Mouse (Mus musculus) frontal cortex, postnatal 25 days (tissue): ENCODE measurements at regions not wholly inside any gene's neighbourhood (a gene's known extent, or its start where the extent isn't known, plus 50 kb on each side); places are given as distances from the start of the nearest gene placed in this dataset.

Source experiments
- DNase-seq, 2 experiments: peaks; one replicate each; pipeline ENCODE4 v3.0.0; 2022; ENCODE audit warnings: low spot score in 2 of 2

GRCm38 (mm10) chr1:42277130-42277529 is 418.4 kb upstream of the Pou3f3 start:
- DNase-seq = no peak

DNA sequence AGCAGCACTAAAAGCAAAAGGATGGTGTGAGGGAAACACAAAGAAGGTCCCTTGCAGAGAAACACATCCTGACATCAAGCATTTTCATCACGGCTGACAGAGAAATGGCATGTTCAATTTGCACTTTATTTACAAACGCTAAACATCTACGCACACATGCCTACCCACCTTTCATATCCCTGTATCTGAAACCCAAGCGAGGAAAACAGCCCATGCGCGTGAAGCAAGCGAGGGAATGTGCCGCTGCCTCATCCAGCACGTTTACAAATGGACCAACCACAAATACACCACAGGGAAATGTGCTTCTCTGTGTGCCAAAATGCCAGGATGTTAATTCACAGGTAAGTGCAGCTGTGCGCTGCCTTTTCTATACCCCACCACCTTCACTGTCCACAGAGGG is 399.7 kb upstream of the Pou3f3 start:
- no peak for DNase-seq

GRCm38 (mm10) chr1:42309251-42309650 is 386.3 kb upstream of the Pou3f3 start:
- DNase-seq = no peak

- no peak for DNase-seq
Observed at GRCm38 (mm10) chr1:42313494-42313893, 382.1 kb upstream of the Pou3f3 start.

DNA sequence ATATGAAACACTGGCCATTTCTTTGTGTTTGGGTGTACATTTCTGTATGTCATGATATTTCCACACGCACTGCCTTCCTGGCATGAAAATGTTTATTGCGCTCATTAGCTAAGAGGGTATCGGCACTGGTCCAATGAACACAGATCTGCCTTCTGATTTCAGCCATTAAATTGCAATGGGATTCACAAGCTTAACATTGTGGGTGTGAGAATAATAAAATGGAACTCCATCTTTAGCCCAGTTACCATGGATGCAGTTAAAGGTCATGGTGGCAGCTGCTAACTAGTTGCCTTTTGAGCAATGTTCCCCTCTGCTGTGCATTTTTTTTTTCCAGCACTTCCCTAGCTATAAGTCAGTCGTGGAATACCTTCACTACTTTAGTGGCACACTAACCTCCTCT is 343.7 kb upstream of the Pou3f3 start:
- DNase-seq = no peak

DNA sequence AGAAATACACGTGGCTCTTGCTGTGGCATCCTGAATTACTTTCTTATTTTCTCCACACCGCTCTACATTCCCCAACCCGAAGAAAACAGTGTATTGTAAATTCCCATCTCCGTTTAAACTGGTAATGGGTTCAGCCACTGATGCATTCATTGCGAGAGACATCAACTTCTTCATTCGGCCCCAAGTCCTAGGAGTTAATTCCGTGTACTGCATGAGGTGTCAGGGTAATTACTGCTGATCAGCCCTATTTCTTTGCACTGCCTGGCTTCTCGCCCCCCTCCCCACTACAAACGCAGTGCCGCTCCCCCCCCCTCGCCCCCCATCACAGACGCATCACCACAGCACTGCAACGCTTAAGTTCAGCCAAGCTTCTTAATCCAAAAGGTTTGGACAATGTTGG is 343.2 kb upstream of the Pou3f3 start:
- DNase-seq = no peak

DNA sequence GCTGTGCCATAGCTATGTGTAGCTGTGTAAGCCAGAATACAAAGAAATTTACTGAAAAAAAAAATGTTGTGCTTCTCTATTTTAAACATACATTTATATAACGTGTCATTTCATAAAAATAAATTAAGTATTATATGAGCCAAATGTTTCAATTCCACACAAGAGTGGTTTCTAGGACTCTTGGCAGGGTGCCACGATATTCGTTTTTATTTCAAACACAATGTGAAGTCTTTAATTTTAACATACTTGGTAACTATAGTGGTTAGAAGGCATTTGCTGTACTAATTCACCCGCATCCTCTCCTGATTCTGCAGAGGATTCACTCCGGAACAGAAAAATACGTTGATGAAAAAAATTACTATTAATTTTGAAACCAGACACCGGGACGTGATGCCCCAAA is 342.5 kb upstream of the Pou3f3 start:
- no peak for DNase-seq

GRCm38 (mm10) chr1:42354020-42354419 is 341.5 kb upstream of the Pou3f3 start:
- DNase-seq = no peak

DNA sequence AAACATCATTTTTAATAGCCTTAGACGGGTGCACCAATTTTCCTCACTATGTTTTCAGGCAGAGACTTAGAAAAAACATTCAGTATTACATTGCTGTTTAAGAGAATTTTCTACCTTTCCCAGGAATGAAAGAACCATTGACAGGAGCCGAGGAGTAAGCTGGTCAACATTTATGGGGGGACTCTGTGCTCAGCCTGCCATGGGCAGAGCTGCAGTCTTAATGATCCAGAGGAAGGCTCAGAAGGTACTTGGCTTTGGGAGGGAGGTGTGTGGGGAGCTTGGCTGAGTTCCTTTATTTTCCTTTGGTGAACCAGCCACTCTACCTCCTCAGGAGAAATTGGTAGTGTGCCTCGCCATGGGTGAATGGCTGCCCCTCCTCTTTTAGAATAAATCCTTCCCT is 333.1 kb upstream of the Pou3f3 start:
- no peak for DNase-seq

- no peak for DNase-seq
Observed at GRCm38 (mm10) chr1:42365648-42366324, 329.8 kb upstream of the Pou3f3 start.

DNA sequence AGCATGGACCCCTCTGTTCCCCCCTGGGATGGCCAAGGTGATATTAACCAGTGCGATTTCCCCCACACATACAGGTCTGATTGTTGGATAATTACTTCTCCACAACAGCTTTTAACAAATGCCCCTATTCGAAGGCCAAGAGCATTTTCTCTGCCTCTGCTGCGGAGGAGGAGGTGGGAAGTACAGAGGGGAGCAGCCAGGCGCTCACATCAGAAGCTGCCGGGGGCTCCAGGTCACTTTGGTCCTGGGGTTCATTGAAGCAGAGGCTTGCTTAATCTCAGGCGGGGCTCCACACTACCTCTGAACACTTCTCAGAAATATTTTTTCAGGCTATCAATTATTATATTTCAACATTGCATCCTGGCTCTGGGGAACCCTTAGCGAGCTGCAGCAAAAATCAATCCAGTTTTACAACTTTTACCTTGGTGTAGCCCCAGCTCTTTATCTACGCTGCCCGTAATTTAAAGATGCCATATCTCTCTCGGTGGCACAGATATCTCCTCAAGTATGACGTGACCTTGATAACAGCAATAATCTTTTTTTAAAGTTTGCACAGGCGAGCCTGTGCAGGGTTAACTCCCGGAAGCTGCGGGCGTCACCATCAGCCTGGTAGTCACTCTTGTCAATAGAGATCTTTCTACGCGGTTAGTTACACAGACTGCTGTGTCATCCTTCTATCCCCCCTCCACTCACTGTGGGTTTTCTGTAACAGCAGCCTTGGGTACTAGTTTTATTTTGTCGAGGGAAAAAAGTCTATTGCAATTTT is 307.5 kb upstream of the Pou3f3 start:
- DNase-seq = no peak

- DNase-seq = no peak
Observed at GRCm38 (mm10) chr1:42388740-42389139, 306.8 kb upstream of the Pou3f3 start.

GRCm38 (mm10) chr1:42395651-42396260 is 299.8 kb upstream of the Pou3f3 start:
- DNase-seq = peak in 1 of 2 experiments; percentile 12

- DNase-seq = no peak
Observed at GRCm38 (mm10) chr1:42398461-42399154, 297.0 kb upstream of the Pou3f3 start.

DNA sequence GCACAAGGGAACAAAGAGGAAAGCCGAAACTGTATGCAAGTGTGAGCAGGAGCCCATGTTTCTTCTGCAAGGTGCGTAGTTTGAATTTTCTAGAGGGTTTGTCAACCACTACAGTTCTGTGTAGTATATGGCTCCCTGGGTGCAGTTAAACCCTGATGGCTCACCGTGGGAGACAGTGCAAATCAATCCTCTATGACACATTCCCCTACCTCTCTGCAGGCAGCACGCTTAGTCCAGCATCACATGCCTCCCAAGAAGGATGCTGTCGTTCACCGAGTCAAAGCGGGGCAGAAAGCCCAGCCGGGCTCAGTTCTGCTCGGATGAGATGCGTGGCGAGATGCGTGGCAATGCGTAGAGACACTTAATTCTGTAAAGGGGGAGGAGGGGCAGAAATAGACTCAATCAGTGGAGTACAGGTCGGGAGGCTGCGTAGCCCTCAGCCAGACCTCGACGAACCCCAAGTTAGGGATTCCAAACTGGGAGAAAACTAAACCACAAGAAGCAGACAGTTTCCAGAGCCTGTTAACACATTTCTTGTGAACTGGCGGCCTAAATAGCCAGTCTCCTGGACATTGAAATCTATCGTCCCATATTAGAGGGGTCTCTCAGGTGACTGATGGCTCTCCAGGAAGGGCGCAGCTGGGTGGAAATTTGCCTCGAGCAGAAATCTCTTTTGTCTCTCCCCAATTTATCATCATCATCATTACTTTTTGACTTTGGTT is 279.6 kb upstream of the Pou3f3 start:
- DNase-seq = no peak

- DNase-seq = no peak
Observed at GRCm38 (mm10) chr1:42416539-42417218, 278.9 kb upstream of the Pou3f3 start.

DNA sequence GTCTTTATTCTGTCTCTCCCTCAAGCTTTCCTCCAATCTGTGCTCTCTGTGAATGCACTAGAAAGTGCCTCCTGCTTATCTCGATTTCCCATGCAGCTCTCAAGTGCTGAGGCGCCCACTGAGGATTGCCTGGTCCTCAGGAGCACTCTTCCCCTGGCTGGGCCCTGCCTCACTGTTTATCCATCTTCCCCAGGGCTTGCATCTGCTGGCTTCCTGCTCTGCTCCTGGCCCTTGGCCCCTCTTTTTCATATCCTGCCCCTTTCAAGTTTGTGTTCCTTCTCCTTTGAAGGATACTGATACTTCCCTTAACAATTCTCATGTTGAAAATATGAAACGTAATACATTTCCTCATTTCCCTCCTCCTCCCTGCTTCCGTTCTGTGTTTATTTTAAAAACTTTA is 277.8 kb upstream of the Pou3f3 start:
- DNase-seq = no peak

DNA sequence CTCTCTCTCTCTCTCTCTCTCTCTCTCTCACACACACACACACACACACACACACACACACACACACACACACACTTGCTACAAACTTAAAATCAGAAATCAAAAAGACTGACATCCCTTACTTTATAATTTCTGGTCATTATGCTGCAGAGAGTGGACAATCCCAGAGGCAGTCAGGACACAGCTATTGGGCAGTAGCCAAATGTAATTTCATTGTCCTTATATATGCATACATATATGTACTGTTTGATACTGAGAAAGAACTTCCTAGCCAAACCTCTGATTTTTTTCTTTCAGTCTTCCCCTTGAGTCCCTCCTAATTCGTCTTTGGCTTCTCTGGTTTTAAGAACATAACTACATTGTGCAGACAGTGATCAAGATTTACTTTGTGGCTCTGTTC is 277.3 kb upstream of the Pou3f3 start:
- no peak for DNase-seq

GRCm38 (mm10) chr1:42436366-42436998 is 259.1 kb upstream of the Pou3f3 start:
- no peak for DNase-seq

GRCm38 (mm10) chr1:42468365-42468764 is 227.2 kb upstream of the Pou3f3 start:
- DNase-seq = no peak
